ENCODE assay signal across 8 mouse cellular contexts in genomic region chr14:93214846-93215245, GRCm38 (mm10).
A peak's percentile ranks its signal among the peaks of the same experiment; 100 is the strongest.
DNase-seq lines count a peak whose midpoint lies in the region; TF ChIP-seq lines count a peak whose summit lies in the region.
"Not testable (repeated sequence)": the region's sequence is repeated elsewhere in the genome, so short reads cannot be mapped to it uniquely, and the experiment has no call there.

No protein-coding gene starts in this region.

- intact Hi-C loops in gastrocnemius, postnatal 14 days (cut with DNase I; ENCODE audit: low total_unique reads): not testable (repeated sequence)

- DNase-seq in adrenal gland, adult (ENCODE audit: inconsistent age in 2 of 2, low spot score in 1 of 2): peak; percentile 78 to 93
- peak; percentile 76 for DNase-seq in cerebellum, adult 9-11 months
- peak; percentile 53 for DNase-seq in gastrocnemius, postnatal 14 days
- DNase-seq in kidney, adult 18-20 months: peak; percentile 79
- DNase-seq in layer of hippocampus, postnatal 10 days (ENCODE audit: low spot score in 2 of 2): peak; percentile 76 to 83
- DNase-seq in lung, adult 2 months: peak; percentile 83
- DNase-seq in right cerebral cortex, postnatal 14 days: peak; percentile 49
- peak; percentile 66 for DNase-seq in thymus, postnatal 25 days

- not testable (repeated sequence) for TF ChIP-seq CTCF in lung, adult 2 months (IDR thresholded peaks at IDR 0.05; ENCODE audit: insufficient read depth, low read length)

- not testable (repeated sequence) for TF ChIP-seq POLR2A in lung, adult 2 months (IDR thresholded peaks at IDR 0.05; ENCODE audit: borderline replicate concordance, extremely low read depth, low read depth, low read length)

- not testable (repeated sequence) for H3K4me1 ChIP-seq in lung, adult 2 months (ENCODE audit: control insufficient read depth, insufficient read depth, low read length)

- H3K4me3 ChIP-seq in lung, adult 2 months (replicated peaks; ENCODE audit: extremely low read depth, low read depth, low read length): not testable (repeated sequence)

- WGBS in lung, adult 2 months: 88% methylated on average over 6 of the region's 15 CpGs
